Mouse (Mus musculus) brain, adult 2 months (tissue): ENCODE results near the gene Ceacam16.

Source experiments
- DNase-seq: peaks from one replicate; pipeline ENCODE4 v3.0.0; 2011; ENCODE audit warnings: low read depth, low spot score

Ceacam16 gene

DNA sequence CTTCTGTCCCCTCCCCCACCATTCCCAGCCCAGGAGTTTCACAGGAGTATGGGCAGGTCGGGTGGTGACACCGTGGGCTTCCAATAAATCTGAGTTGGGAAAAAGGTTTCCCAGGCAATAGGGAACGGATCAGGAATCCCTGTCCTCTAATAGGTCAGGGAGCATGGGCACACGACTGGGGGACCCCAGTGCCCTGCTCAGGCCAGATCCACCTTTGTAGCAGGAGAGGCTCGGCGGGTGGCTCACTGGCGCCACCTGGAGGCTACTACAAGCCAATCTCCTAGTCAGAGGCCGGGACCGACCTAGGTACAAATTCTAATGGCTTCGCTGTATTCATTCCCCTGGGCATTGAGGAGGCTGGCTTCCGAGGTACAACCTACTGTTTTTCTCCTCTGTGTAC, 17.5 kb downstream of the Ceacam16 start:
- DNase-seq, result peak; percentile 32

DNA sequence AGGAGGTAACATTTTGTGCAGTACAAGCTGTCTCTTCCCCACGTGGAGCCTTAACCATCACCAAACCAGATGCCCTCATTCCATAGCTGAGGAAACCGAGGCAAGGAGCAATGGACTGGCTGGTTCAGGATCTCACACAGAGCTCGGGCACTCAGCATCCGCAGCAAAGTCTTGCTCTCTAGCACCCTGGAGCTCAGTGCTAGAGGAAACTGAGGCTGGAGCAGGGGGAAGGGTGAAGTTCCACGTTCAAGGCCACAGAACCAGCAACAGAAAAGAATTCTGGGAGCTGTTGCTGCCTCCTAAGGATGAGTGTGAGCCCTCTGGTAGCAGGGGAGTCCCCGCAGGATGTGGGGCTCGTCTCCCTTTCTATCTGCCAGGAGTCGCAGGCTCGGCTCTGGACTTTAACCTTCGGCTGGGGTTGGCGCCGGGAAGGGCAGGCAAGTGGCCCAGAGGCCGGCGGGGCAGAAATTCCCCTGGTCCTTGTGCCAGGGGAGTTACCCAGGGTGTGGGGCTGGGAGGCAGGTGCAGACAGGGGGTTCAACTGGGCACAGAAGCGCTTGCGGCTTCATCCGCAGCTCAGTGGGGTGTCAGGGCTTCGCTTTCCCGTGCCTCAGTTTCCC, 18.1 kb downstream of the Ceacam16 start:
- DNase-seq, result no peak

DNA sequence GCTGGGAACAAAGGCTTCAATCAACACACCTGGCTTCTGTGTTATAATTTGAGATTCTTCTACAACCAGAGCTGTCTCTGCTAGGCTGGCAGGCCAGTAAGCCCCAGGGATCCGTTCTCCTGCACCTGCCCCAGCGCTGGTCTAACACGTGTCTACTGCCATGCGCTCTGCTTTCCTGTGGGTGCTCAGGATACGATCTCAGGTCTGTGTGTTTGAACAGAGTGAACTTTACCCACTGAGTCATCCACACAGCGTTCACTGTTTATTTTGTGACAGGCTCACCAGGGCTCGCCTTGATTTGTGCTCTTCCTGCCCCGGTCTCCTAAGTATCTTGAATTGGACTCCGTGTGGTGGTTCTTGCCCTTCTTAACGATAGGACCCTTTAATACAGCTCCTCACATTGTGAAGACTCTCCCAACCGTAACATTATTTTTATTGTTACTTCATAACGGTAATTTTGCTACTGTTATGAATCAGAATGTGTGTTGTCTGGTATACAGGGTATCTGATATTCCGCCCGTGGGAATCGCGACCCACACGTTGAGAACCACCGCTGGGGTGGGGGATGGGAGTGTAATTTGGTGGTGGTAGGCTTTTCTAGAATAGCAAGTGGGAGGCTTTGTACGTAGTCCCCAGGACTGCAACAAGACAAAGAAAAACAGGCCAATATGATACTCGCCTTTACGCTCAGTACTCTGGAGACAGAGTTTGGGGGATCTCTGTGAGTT, 19.2 kb downstream of the Ceacam16 start:
- DNase-seq, result no peak

DNA sequence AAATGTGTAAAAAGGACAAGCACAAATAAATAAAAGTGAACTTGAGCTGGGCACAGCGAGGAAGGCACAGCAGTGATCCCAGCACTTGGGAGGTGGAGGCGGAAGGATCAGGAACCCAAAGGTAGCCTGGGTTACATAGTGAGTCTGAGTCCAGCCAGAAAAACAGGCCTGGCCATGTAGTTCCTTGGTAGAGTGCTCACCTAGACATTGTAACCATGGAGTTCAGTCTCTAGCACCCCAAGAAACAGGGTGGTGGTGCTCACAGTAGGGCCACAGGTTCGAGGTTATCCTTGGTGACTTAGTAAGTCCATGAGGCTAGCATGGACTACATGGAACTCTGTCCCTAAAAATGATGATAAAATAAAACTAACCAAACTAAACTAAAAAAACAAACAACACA, 20.2 kb downstream of the Ceacam16 start:
- no peak for DNase-seq

DNA sequence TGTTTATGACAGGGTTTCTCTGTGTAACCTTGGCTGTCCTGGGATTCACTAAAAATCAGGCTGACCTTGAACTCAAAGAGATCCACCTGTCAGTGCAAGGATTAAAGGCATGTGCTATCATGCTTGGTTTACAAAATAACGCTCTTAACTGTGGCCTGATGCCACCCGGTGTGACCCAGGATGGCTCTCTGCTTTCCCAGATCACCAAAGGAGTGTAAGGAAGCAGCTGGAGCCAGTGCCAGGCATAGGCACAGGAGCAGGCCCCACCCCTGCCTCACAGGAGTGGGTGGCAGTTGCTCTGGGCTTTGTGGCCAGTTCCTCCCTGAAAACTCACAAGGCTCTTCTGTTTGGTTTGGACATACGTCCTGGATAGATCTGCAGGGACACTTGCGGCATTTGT, 20.7 kb downstream of the Ceacam16 start:
- no peak for DNase-seq

DNA sequence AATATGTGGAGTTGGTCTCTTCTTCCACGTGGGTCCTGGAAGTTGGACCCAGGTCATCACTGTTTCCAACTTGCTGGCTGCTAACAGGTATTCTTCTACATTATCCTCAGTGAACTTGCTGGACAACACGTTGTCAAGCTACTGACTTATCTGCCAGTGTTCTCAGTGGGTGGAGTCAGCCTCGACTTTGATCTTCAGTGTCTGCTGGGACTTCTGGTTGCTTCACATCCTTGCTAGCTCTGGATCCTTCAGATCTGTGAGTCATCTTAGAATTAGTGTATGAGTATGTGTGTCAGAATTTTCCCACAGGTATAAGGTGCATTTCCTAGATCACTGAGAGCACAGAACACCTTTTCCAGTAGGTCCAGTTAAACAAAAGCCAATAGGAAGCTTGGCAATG, 24.3 kb downstream of the Ceacam16 start:
- DNase-seq, result no peak

DNA sequence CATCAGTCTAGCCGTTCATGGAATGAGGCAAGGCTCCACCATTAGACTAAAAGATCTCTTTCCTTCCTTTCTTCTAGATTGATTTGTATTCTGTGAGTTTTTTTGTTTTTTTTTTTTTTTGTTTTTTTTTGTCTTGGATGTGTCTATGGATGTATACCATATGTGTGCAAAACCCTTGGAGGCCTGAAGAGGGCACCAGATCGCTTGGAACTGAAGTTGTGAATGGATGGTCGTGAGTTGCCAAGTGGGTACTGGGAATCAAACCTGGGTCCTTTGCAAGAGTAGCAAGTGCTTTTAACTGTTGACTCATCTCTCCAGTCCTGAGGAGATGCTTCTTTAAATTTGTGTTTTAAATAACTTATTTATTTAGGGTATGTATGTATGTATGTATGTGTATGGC, 27.0 kb downstream of the Ceacam16 start:
- DNase-seq, result no peak

DNA sequence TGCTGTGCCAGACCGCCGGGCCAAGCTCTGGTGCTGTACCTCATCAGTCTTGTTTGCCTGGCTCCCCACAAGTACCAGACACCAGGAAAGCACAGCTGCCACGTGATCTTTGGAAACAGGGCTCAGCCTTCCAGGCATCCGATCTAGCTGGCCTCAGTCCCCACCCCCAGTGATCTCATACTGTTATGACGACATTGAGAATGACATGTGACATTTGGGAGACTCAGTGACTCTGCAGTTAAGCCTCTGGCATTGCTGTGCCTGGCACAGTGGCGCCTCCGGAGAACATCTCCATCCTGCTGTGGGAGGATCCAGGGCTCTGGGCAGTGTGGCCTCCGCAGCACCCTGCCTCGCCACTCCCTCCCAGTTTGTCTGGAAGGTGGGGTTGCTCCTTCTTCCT, 29.3 kb downstream of the Ceacam16 start:
- DNase-seq, result peak; percentile 37

DNA sequence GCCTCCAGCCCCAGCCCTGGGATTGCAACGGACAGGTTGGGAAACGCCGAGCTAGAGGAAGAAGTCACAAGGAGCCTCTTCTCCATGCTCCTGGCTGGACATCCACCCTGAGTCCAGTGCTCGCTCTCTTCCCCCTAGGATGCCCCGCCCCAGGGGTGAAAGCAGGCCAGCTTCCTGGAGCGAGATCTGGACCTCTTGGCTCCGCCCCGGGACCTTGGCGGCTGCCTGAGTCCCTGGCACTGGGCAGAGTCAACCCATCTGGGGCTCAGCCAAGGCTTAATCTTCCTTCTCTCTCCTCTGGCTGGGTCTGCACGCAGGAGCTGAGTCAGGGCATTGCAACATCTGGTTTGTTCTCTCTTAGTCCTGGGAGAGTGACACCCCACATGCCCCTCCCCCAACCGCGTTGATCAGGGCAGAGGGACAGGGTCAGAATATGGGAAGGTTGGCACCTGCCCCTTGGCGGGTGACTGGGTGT, 30.4 kb downstream of the Ceacam16 start:
- peak; percentile 57 for DNase-seq

DNA sequence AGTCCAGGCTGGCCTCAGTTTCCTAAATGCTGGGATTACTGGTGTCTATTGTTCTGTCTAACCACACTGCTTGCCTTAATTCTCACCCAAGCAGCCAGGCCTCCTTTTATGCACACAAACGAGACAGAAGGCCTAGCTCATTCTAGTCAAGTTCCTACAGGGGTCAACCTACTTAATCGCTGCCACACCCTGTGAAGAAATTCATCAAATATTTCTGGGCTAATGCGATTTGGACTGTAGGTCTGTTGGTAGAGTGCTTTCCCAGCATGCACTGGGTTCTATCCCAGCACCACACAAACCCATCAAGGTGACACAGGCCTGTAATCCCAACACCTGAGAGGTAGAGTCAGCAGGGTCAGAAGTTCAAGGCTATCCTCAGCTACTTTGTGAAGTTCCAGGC, 31.4 kb downstream of the Ceacam16 start:
- no peak for DNase-seq

DNA sequence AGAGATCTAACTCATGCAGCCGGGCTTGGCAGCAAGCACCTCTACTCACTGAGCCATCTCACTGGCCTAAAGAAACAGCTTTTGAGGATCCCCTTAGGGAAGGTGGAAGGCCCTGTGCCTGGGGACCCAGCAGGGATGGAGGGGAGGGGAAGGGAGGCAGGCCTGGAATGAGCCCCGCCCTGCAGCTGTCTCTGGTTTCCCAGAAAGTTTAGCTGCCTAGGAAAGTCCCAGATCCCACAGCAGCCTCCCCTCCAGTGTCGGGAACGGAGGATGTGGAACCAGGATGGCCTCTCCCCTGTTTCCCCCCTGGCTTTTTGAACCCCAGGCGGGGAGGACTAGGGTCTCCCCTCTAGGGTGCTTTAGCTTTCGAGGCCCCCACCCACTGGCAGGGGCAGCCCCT, 34.3 kb downstream of the Ceacam16 start:
- DNase-seq, result no peak

DNA sequence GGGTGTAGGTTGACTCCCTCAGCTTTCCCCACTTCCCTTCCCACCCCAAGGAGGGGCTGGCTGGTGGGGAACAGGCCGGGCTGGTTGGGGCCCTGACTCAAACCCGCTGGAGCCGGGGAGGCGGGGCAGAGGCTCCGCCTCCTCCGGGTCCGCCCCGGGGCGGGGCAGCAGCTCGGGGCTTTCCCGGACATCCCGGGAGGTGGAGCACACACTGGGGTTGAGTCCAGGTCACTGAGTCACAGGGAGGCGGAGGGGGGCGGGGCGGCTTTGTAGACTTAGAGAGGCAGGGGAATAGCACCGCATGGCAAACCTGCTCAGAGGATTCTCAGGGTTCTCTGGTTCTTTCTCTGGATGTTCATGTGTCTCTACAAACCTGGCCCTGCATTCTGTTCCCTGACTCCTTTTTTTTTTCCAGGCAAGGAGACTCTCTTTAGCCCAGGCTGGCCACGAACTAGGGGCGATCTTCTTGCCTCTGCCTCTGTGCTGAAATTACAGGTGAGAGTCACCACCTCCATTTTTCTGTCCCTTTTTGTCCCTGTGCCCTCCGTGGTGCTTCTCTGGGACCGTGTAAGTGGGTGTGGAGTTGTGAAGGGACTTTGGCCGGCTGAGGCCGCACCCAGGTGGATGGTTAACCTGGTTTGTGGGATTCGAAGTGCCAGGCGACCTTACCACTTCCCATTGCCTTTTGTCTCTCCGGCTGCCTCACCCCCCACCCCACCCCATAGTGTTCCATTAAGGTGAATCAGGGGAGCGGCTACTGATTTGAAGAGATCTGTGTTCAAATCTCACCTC, 36.7 kb downstream of the Ceacam16 start:
- peak; percentile 67 for DNase-seq

DNA sequence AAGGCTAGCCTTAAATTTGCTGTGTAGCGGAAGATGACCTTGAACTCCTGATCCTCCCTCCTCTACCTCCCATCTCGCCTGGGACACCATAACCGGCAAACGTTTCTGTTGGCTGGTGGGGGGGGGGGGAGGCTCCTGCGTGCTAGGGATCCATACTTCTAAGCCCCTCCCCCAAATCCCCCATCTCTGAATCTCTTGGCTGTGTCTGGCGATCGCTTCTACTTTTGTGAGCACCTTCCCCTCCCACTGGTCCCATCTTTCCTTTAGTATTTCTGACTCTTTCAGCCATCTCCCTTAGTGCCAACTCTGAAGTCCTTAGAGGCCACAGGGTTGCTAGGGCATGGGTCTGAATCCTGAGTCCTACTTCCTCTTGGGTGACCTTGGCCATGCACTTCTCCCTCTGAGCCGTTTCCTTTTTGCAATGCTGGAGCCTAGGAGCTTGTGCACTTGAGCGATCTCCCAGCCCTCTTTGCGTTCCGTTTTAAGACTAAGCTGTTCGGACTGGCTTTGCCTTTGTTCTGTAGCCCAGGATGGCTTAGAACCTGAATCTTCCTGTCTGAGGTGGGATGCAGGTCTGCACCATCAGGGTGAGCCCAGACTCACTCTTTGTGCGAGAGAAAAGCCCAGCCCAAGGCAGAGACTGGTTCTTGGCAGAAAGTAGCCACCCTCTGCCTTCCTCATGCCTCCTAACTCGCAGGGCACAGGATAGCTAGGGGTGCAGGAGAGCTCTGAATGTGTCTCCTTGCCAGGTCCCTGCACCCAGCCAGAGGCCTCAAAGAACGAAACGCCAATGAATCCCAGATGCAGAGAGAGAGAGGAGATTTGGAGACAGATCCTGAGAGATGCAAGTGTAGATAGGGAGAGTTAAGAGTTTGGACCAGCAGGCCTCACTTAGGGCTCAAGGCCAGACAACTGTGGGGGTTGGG, 37.6 kb downstream of the Ceacam16 start:
- DNase-seq, result no peak

DNA sequence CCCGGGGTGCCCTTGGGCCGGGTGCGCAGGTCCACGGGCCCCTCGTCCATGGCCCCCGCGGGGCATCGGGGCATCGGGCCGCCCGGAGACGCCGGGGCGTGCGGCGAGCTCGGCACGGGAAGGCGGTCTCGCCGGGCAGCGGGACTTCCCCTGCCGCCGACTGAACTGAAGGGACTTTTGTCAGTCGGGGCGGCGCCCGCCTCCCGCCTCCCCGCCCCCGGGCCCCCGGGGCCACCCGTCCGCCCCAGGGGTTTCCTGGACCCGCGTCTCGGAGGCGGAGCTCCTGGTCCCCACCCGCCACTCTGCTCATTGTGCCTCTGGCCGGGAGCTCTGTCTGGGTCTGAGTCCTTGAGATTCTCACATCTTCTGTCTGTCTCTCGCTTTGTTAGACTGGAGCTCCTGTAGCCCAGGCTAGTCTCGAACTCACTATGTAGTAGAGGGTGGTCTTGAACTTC, 38.5 kb downstream of the Ceacam16 start, which contains the start of gene Bcl3:
Gene Bcl3 (minus strand): TSS at position 167 of the 455 bp plus-strand sequence.
- DNase-seq, result no peak

DNA sequence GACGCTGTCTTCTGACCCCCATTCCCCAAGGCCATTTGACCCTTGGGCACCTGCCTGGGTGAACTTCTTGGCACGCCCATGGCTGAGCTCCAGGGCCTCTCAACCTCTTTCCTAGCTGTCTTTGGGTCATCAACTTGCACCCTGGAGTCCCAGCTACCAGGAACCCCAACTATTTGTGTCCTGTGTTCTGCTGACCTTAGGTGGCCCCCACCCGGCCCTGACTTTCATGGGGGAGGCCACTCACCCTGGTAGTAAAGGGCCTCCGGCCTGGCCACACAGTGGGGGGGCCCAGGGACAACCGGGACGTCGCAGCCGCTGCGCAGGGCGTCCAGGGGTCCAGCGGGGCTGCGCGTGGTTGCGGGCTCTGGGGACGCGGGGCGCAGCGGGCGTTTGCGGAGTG, 38.9 kb downstream of the Ceacam16 start:
- DNase-seq, result no peak

DNA sequence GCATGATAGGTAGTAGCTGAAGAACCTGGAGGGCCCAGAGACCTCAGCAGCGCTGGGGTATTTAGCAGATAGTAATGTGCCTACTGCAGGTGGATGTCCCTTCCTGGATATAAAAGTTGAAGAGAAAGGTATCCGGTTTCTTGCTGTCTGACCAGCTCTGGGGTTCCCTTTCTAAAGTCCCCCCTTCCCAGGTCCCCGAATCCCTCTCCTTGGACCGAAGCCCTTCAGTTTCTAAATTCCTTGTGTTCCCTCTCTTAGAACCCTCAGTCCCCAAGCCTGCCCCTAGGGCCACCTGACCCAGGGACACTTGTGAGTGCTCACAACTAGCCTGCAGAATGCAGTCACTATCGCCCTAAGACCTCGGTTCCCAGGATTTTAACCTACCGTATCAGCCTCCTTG, 39.5 kb downstream of the Ceacam16 start:
- no peak for DNase-seq

DNA sequence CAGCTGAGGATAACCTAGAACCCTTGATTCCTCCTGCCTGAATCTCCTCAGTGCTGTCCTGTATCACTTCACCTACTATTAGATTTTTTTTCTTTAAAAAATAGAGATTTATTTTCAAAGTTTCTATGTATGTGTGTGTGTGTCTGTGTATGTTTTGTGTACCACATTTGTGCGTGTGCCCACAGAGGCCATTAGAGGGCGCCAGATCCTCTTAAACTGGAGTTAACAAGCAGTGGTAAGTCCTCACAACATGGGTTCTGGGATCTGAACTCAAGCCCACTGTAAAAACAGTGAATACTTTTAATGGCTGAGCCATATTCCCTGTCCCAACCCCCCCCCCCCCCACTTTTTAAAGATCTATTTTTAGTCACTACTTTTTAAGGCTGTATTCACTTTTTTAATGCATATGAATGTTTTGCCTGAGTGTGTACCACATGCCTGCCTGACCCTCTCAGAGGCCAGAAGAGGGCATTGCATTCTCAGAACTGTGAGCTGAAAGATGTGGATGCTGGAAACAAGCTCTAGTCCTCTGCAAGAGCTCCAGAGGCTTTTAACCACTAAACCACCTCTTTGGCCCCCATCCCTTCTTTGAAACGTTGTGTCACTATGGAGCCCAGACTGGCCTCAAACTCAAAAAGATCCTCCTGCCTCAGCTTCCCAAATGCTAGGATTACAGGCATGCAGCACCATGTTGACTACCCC, 40.6 kb downstream of the Ceacam16 start:
- DNase-seq, result no peak

DNA sequence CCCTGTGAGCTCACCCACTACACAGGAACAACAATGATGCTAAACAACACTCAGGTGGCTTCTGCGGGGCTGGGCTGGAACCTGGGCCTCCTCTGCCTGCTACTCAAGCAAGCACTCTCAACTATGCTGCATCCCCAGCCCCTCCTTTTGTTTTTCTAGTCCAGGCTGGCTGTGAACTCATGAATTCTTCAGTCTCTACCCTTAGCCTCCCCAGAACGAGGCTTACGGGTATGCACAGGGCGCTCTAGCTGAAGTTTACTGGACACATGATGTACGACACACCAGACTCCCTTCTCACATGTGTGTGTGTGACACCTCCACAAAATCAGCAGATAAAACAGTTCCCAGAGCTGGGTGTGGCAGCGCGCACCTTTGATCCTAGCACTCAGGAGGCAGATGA, 42.2 kb downstream of the Ceacam16 start:
- DNase-seq, result no peak

DNA sequence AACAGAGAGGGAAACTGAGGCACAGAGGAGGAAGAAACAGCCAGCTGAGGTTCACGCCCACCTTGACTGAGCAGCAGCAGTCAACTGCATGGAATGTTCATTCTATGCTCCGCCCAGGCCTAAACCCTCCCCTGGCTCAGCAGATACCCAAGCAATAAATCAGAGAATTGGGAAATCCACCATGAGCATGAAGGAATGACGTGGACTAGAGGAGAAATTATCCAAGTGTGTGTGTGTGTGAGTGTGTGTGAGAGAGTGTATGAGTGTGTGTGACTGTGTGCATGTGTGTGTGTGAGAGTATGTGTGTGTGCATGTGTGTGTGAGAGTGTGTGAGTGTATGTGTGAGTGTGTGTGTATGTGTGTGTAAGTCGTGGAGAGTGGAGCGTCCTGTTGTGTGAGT, 42.7 kb downstream of the Ceacam16 start:
- no peak for DNase-seq

DNA sequence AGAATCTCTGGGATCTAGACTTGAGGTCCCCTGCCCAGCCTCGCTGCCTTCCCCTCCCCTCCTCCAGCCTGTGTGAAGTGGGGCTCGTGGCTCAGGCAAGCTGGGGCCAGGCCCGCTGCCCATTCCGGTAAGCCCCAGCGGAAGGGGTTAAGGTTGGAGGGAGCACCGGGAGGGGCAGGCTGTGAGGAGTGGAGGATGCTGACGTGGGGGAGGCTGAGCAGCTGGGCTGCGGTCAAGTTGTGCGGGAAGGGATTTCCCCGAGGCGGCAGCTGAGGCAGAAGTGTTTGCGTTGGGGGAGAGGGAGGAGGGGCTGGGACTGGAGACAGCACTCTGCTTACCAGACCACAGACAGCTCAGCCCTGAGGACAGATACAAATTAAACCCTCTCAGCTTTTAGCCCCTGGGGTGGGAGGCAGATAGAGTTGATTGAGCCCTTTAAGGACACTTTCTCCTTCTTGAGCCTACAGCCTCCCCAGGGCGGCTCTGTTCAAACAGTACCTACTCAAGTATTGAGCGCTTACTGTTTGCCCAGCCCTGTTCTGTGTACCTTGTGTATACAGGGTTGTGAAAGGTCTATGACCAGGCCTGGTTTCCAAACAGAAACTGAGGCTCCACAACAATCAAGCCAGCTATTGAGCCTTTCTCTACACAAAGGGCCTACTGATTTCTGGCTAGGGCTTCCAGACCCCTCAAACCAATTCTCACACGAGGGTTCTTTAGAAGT, 43.6 kb downstream of the Ceacam16 start:
- DNase-seq, result peak; percentile 53
